Mouse (Mus musculus): ENCODE results near the gene Nup107.

DNA sequence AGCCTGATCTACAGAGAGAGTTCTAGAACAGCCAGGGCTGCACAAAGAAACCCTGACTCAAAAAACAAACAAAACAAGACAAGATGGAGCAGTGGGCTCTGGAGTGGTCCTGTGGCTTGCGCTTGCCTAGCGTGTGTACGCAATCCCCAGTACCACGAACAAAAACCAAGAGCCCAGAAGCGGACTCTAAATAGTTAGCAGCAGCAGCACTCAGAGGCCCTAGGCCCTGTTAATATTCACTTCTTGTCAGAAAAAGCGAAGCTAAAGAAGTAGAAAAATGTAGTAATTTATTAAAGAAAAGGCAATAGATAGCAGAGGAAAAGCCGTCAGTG, 37.9 kb downstream of the Nup107 start:
- no peak for TF ChIP-seq TCF12 (IDR thresholded peaks at IDR 0.05; ENCODE audit: low read depth, low read length)
- no peak for TF ChIP-seq POLR2A (IDR thresholded peaks at IDR 0.05; ENCODE audit: control insufficient read depth in 1 of 2, insufficient read depth in 1 of 2, low read depth in 1 of 2, low read length in 2 of 2, poor library complexity in 1 of 2)
- TF ChIP-seq GABPA (IDR thresholded peaks at IDR 0.05; ENCODE audit: low read depth, low read length), result no peak
- no peak for TF ChIP-seq CTCF (IDR thresholded peaks at IDR 0.05 in 2 of 3, conservative IDR thresholded peaks at IDR 0.05 in 1 of 3; ENCODE audit: control insufficient read depth in 1 of 3, insufficient read depth in 1 of 3, low read depth in 2 of 3, low read length in 3 of 3, poor library complexity in 1 of 3, severe bottlenecking in 1 of 3)
- TF ChIP-seq E2F4 (IDR thresholded peaks at IDR 0.05; ENCODE audit: borderline replicate concordance, low read depth, low read length), result no peak
- no peak for TF ChIP-seq ZMIZ1 (IDR thresholded peaks at IDR 0.05; ENCODE audit: low read depth, low read length)
- no peak for TF ChIP-seq GATA1 (IDR thresholded peaks at IDR 0.05; ENCODE audit: low read depth, low read length)
